Mouse (Mus musculus) intestine, embryonic 15.5 days (tissue): ENCODE data around the gene Rtn4rl1. TPM values are rescaled to one million over a fixed set of nuclear protein-coding genes. Genes with fewer than 3 reads are reported as not detected.

Experiments used
- ATAC-seq: fragments of 200-750 bp; cut with Nextera tagmentation; 2 replicates; pipeline ENCODE4 v1.8.0; 2017; ENCODE audit warnings: moderate TSS enrichment, moderate library complexity
- H3K27ac ChIP-seq: fragments of 300-500 bp; sonication (generic); 2 replicates; pipeline ENCODE4 v1.5.1; 2015; ENCODE audit warnings: mild to moderate bottlenecking, inconsistent platforms
- H3K27me3 ChIP-seq: fragments of 300-500 bp; sonication (generic); replicated peaks from 2 replicates; pipeline ENCODE4 v1.6.1; 2015; ENCODE audit warnings: inconsistent platforms
- H3K36me3 ChIP-seq: fragments of 300-500 bp; sonication (generic); 2 replicates; pipeline ENCODE4 v1.6.1; 2015; ENCODE audit warnings: inconsistent platforms
- H3K4me1 ChIP-seq: fragments of 300-500 bp; sonication (generic); replicated peaks from 2 replicates; pipeline ENCODE4 v1.6.1; 2015; ENCODE audit warnings: inconsistent platforms
- H3K4me2 ChIP-seq: fragments of 300-500 bp; sonication (generic); replicated peaks from 2 replicates; pipeline ENCODE4 v1.6.1; 2015; ENCODE audit warnings: mild to moderate bottlenecking, inconsistent platforms
- H3K4me3 ChIP-seq: fragments of 300-500 bp; sonication (generic); replicated peaks from 2 replicates; pipeline ENCODE4 v1.5.1; 2015; ENCODE audit warnings: inconsistent platforms
- H3K9ac ChIP-seq: fragments of 300-500 bp; sonication (generic); 2 replicates; pipeline ENCODE4 v1.6.1; 2015; ENCODE audit warnings: inconsistent platforms
- H3K9me3 ChIP-seq: fragments of 300-500 bp; sonication (generic); 2 replicates; pipeline ENCODE4 v1.6.1; 2016; ENCODE audit warnings: inconsistent platforms
- WGBS: fragments of 180-500 bp; shearing (Covaris S2); methylation state at CpG from one replicate; pipeline ENCODE4 v1.1.7; 2015; 5-methylcytosine and 5-hydroxymethylcytosine counted together
- polyA plus RNA-seq: library from polyadenylated mRNA; unstranded; fragments of >200 nt; fragmentation: Nextera tagmentation; extraction: Ambion mirVana; gene quantifications from 2 replicates; pipeline ENCODE4 v1.2.1, GENCODE M21; 2015

Rtn4rl1 gene
- polyA plus RNA-seq, 1 experiment from 2014 or later = 1.8 TPM

GRCm38 (mm10) chr11:75263274-75263963 lies 69.8 kb downstream of the Rtn4rl1 start:
- peak overlapping the region; percentile 51; the same call in 1 of the 2 replicates for H3K27ac ChIP-seq
- no peaks in the 10 kb centered on the region for H3K9me3 ChIP-seq
- WGBS = 57% methylated on average over 15 of the region's 15 CpGs
- no peaks in the 10 kb centered on the region for H3K36me3 ChIP-seq
- no peak overlapping the region for H3K4me2 ChIP-seq
- peaks cover 17% of the 10 kb centered on the region for H3K4me1 ChIP-seq
- H3K9ac ChIP-seq = no peak overlapping the region
- ATAC-seq = no peak; the same call in 1 of the 2 replicates
- no peaks in the 10 kb centered on the region for H3K27me3 ChIP-seq
- no peak overlapping the region for H3K4me3 ChIP-seq

GRCm38 (mm10) chr11:75263964-75264312 lies 70.4 kb downstream of the Rtn4rl1 start:
- H3K27ac ChIP-seq = peak overlapping the region; percentile 37; the same call in 1 of the 2 replicates
- no peak overlapping the region for H3K4me2 ChIP-seq
- H3K36me3 ChIP-seq = no peaks in the 10 kb centered on the region
- ATAC-seq = no peak; the same call in 1 of the 2 replicates
- H3K9me3 ChIP-seq = no peaks in the 10 kb centered on the region
- no peaks in the 10 kb centered on the region for H3K27me3 ChIP-seq
- peaks cover 17% of the 10 kb centered on the region for H3K4me1 ChIP-seq
- no peak overlapping the region for H3K4me3 ChIP-seq
- H3K9ac ChIP-seq = no peak overlapping the region
- 65% methylated on average over 6 of the region's 6 CpGs for WGBS

GRCm38 (mm10) chr11:75264550-75264949 lies 71.0 kb downstream of the Rtn4rl1 start:
- H3K4me2 ChIP-seq = no peak overlapping the region
- no peak overlapping the region for H3K4me3 ChIP-seq
- no peaks in the 10 kb centered on the region for H3K36me3 ChIP-seq
- no peak for ATAC-seq
- H3K27ac ChIP-seq = no peak overlapping the region
- 92% methylated on average over 6 of the region's 6 CpGs for WGBS
- H3K9me3 ChIP-seq = no peaks in the 10 kb centered on the region
- no peaks in the 10 kb centered on the region for H3K27me3 ChIP-seq
- H3K4me1 ChIP-seq = peaks cover 17% of the 10 kb centered on the region
- H3K9ac ChIP-seq = no peak overlapping the region

DNA sequence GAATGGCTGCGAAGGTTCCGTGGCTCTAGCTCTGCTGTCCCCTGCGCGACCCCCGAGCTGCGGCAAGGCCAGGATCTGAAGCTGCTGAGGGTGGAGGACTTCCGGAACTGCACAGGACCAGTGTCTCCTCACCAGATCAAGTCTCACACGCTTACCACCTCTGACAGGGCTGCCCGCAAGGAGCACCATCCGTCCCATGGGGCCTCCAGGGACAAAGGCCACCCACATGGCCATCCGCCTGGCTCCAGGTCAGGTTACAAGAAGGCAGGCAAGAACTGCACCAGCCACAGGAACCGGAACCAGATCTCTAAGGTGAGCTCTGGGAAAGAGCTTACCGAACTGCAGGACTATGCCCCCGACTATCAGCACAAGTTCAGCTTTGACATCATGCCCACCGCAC lies 72.0 kb downstream of the Rtn4rl1 start:
- no peak for ATAC-seq
- Histone ChIP-seq H3K36me3 (no peaks in the 10 kb centered on the region), H3K9ac (no peak overlapping the region), H3K4me3 (no peak overlapping the region), H3K4me1 (peaks cover 13% of the 10 kb centered on the region), H3K27me3 (no peaks in the 10 kb centered on the region), H3K9me3 (no peaks in the 10 kb centered on the region), H3K27ac (no peak overlapping the region), H3K4me2 (no peak overlapping the region)
- 61% methylated on average over 15 of the region's 15 CpGs for WGBS

GRCm38 (mm10) chr11:75267826-75268281 lies 74.3 kb downstream of the Rtn4rl1 start:
- Histone ChIP-seq H3K4me2 (no peak overlapping the region), H3K9ac (no peak overlapping the region), H3K4me3 (no peak overlapping the region), H3K4me1 (peaks cover 3% of the 10 kb centered on the region), H3K36me3 (no peaks in the 10 kb centered on the region), H3K27me3 (no peaks in the 10 kb centered on the region), H3K9me3 (no peaks in the 10 kb centered on the region), H3K27ac (no peak overlapping the region)
- ATAC-seq = no peak
- WGBS = 56% methylated on average over 9 of the region's 9 CpGs

GRCm38 (mm10) chr11:75268492-75268891 lies 74.9 kb downstream of the Rtn4rl1 start:
- Histone ChIP-seq H3K4me3 (no peak overlapping the region), H3K36me3 (no peaks in the 10 kb centered on the region), H3K27me3 (no peaks in the 10 kb centered on the region), H3K9ac (no peak overlapping the region), H3K4me2 (no peak overlapping the region), H3K27ac (no peak overlapping the region), H3K9me3 (no peaks in the 10 kb centered on the region), H3K4me1 (no peaks in the 10 kb centered on the region)
- WGBS = 75% methylated on average over 5 of the region's 5 CpGs
- no peak for ATAC-seq

DNA sequence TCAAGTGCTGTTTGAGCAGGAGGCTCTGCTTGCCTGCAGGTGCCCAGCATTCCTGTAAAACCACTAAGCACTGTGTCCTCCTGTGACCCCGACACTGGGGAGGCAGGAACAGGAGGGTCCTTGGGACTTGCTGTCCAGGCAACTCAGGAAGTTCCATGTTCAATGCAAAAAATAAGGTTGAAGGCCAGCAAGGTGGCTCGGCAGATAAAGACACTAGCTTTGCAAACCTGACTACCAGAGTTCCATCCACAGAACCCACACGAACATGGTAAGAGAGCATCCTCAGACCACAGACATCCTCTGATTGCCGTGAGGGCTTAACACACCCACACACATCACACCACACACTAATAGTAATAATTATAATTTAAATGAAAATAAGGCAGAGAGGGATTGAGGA lies 75.6 kb downstream of the Rtn4rl1 start:
- Histone ChIP-seq H3K36me3 (no peaks in the 10 kb centered on the region), H3K27me3 (no peaks in the 10 kb centered on the region), H3K9me3 (no peaks in the 10 kb centered on the region), H3K4me3 (no peak overlapping the region), H3K27ac (no peak overlapping the region), H3K4me2 (no peak overlapping the region), H3K9ac (no peak overlapping the region), H3K4me1 (no peaks in the 10 kb centered on the region)
- WGBS = 80% methylated on average over 4 of the region's 4 CpGs
- ATAC-seq = no peak

- H3K27me3 ChIP-seq = no peaks in the 10 kb centered on the region
- no peaks in the 10 kb centered on the region for H3K9me3 ChIP-seq
- H3K9ac ChIP-seq = no peak overlapping the region
- H3K27ac ChIP-seq = no peak overlapping the region
- no peak overlapping the region for H3K4me3 ChIP-seq
- no peaks in the 10 kb centered on the region for H3K36me3 ChIP-seq
- H3K4me1 ChIP-seq = no peaks in the 10 kb centered on the region
- no peak; the same call in 1 of the 2 replicates for ATAC-seq
- 76% methylated on average over 8 of the region's 8 CpGs for WGBS
- no peak overlapping the region for H3K4me2 ChIP-seq
Observed at GRCm38 (mm10) chr11:75270276-75270984, 76.8 kb downstream of the Rtn4rl1 start.

- no peak overlapping the region for H3K4me3 ChIP-seq
- no peak overlapping the region for H3K9ac ChIP-seq
- H3K36me3 ChIP-seq = no peaks in the 10 kb centered on the region
- H3K9me3 ChIP-seq = no peaks in the 10 kb centered on the region
- H3K4me2 ChIP-seq = no peak overlapping the region
- no peak overlapping the region for H3K27ac ChIP-seq
- no peaks in the 10 kb centered on the region for H3K4me1 ChIP-seq
- WGBS = 70% methylated on average over 7 of the region's 7 CpGs
- no peak for ATAC-seq
- no peaks in the 10 kb centered on the region for H3K27me3 ChIP-seq
Observed at GRCm38 (mm10) chr11:75270985-75271434, 77.4 kb downstream of the Rtn4rl1 start.

- no peaks in the 10 kb centered on the region for H3K36me3 ChIP-seq
- no peak for ATAC-seq
- no peak overlapping the region for H3K4me2 ChIP-seq
- no peak overlapping the region for H3K9ac ChIP-seq
- H3K27ac ChIP-seq = no peak overlapping the region
- no peaks in the 10 kb centered on the region for H3K4me1 ChIP-seq
- H3K4me3 ChIP-seq = no peak overlapping the region
- H3K27me3 ChIP-seq = no peaks in the 10 kb centered on the region
- 37% methylated on average over 8 of the region's 8 CpGs for WGBS
- no peaks in the 10 kb centered on the region for H3K9me3 ChIP-seq
Observed at GRCm38 (mm10) chr11:75273466-75273865, 79.9 kb downstream of the Rtn4rl1 start.

GRCm38 (mm10) chr11:75275035-75275434 lies 81.5 kb downstream of the Rtn4rl1 start:
- no peaks in the 10 kb centered on the region for H3K9me3 ChIP-seq
- WGBS = 38% methylated on average over 6 of the region's 6 CpGs
- H3K4me2 ChIP-seq = no peak overlapping the region
- H3K9ac ChIP-seq = no peak overlapping the region
- no peak for ATAC-seq
- no peaks in the 10 kb centered on the region for H3K36me3 ChIP-seq
- no peak overlapping the region for H3K27ac ChIP-seq
- no peaks in the 10 kb centered on the region for H3K27me3 ChIP-seq
- peaks cover 6% of the 10 kb centered on the region; the same call in 1 of the 2 replicates for H3K4me1 ChIP-seq
- no peak overlapping the region for H3K4me3 ChIP-seq

- H3K9ac ChIP-seq = no peak overlapping the region
- peaks cover 15% of the 10 kb centered on the region for H3K4me1 ChIP-seq
- no peak overlapping the region for H3K27ac ChIP-seq
- H3K36me3 ChIP-seq = no peaks in the 10 kb centered on the region
- no peak for ATAC-seq
- no peak overlapping the region for H3K4me2 ChIP-seq
- 70% methylated on average over 7 of the region's 7 CpGs for WGBS
- no peak overlapping the region for H3K4me3 ChIP-seq
- H3K27me3 ChIP-seq = peaks cover 27% of the 10 kb centered on the region
- H3K9me3 ChIP-seq = no peaks in the 10 kb centered on the region
Observed at GRCm38 (mm10) chr11:75278115-75278514, 84.5 kb downstream of the Rtn4rl1 start.

GRCm38 (mm10) chr11:75279013-75279341 lies 85.4 kb downstream of the Rtn4rl1 start:
- peak overlapping the region; percentile 56 for H3K4me2 ChIP-seq
- H3K36me3 ChIP-seq = no peaks in the 10 kb centered on the region
- peaks cover 15% of the 10 kb centered on the region for H3K4me1 ChIP-seq
- no peaks in the 10 kb centered on the region for H3K9me3 ChIP-seq
- H3K27ac ChIP-seq = no peak overlapping the region
- peak overlapping the region; percentile 21 for H3K4me3 ChIP-seq
- H3K27me3 ChIP-seq = peaks cover 27% of the 10 kb centered on the region
- 12% methylated on average over 4 of the region's 4 CpGs for WGBS
- ATAC-seq = no peak
- H3K9ac ChIP-seq = 0 out of 2 replicates have a peak overlapping the region, but pooled peaks have one; percentile 1
